Mouse (Mus musculus) CH12.LX (cell line): ENCODE measurements around the gene Vhl. TPM values are rescaled to one million over a fixed set of nuclear protein-coding genes. Genes with fewer than 3 reads are reported as not detected.

Experiments used
- DNase-seq: peaks from one replicate; pipeline ENCODE4 v3.0.0-alpha.2; 2013; ENCODE audit errors: extremely low read depth
- H3K27ac ChIP-seq: 2 replicates; pipeline ENCODE4 v1.5.1; 2012; ENCODE audit warnings: low read depth, mild to moderate bottlenecking, control low read depth, moderate library complexity; ENCODE audit not compliant: insufficient read depth
- H3K27me3 ChIP-seq: replicated peaks from 2 replicates; pipeline ENCODE3; 2012; ENCODE audit warnings: inconsistent platforms
- H3K36me3 ChIP-seq, 2 experiments: replicated peaks in 1 of 2; 2 replicates each; pipeline versions ENCODE3 to v1.6.1; 2012; ENCODE audit warnings: inconsistent platforms in 1 of 2, low read length in 1 of 2, mild to moderate bottlenecking in 1 of 2, mixed read lengths in 1 of 2, moderate library complexity in 1 of 2; ENCODE audit not compliant: control insufficient read depth in 1 of 2, insufficient read depth in 1 of 2
- H3K4me1 ChIP-seq, 2 experiments: 2 replicates each; pipeline ENCODE4 v1.6.1; 2012; ENCODE audit warnings: inconsistent platforms in 1 of 2, moderate library complexity in 1 of 2; ENCODE audit not compliant: insufficient read depth in 2 of 2, control insufficient read depth in 1 of 2
- H3K4me2 ChIP-seq: 2 replicates; pipeline ENCODE4 v1.6.1; 2012; ENCODE audit warnings: low read depth, mild to moderate bottlenecking, control low read depth; ENCODE audit not compliant: poor library complexity, insufficient read depth, severe bottlenecking
- H3K4me3 ChIP-seq, 3 experiments: fragments of 150-350 bp in 1 of 3; sonication (generic) in 1 of 3; replicated peaks in 1 of 3; 2 replicates each; pipeline versions ENCODE3 to v1.5.1; 2011 to 2012; ENCODE audit warnings: low read depth in 2 of 3, low read length in 2 of 3, mild to moderate bottlenecking in 2 of 3, moderate library complexity in 2 of 3, control low read depth in 1 of 3, improper control_type of control experiment in 1 of 3, inconsistent platforms in 1 of 3, mixed read lengths in 1 of 3; ENCODE audit not compliant: poor library complexity in 1 of 3
- H3K79me2 ChIP-seq: replicated peaks from 2 replicates; pipeline ENCODE4 v1.6.1; 2012; ENCODE audit warnings: mild to moderate bottlenecking, moderate library complexity; ENCODE audit not compliant: control insufficient read depth, poor library complexity, insufficient read depth, severe bottlenecking; ENCODE audit errors: extremely low read depth
- H3K9ac ChIP-seq: 2 replicates; pipeline ENCODE4 v1.6.1; 2012; ENCODE audit warnings: low read depth, mild to moderate bottlenecking, control low read depth, moderate library complexity; ENCODE audit not compliant: insufficient read depth
- H3K9me3 ChIP-seq: replicated peaks from 2 replicates; pipeline ENCODE3; 2012; ENCODE audit warnings: low read length, inconsistent platforms, mixed read lengths
- BHLHE40 ChIP-seq: IDR thresholded peaks from 2 replicates; pipeline ENCODE4 v1.6.1; 2011; ENCODE audit warnings: mild to moderate bottlenecking, low read depth, low read length, improper control_type of control experiment
- CHD2 ChIP-seq: IDR thresholded peaks from 2 replicates; pipeline ENCODE4 v1.6.1; 2011; ENCODE audit warnings: low read length, improper control_type of control experiment
- CTCF ChIP-seq, 2 experiments: IDR thresholded peaks in 1 of 2; conservative IDR thresholded peaks in 1 of 2; 2 replicates each; pipeline ENCODE4 v1.5.1; 2011 to 2012; ENCODE audit warnings: low read depth in 2 of 2, low read length in 2 of 2, improper control_type of control experiment in 1 of 2, inconsistent platforms in 1 of 2, mild to moderate bottlenecking in 1 of 2, moderate library complexity in 1 of 2
- ELF1 ChIP-seq: IDR thresholded peaks from 2 replicates; pipeline ENCODE4 v1.6.1; 2014; ENCODE audit warnings: low read depth, mild to moderate bottlenecking, inconsistent platforms, low read length, improper control_type of control experiment
- EP300 ChIP-seq: IDR thresholded peaks from 2 replicates; pipeline ENCODE4 v1.6.1; 2011; ENCODE audit warnings: low read length, improper control_type of control experiment
- GABPA ChIP-seq: IDR thresholded peaks from 2 replicates; pipeline ENCODE4 v1.6.1; 2012; ENCODE audit warnings: low read depth, low read length, improper control_type of control experiment, inconsistent platforms; ENCODE audit not compliant: insufficient replicate concordance
- IRF4 ChIP-seq: IDR thresholded peaks from 2 replicates; pipeline ENCODE4 v1.6.1; 2014; ENCODE audit warnings: low read depth, mild to moderate bottlenecking, inconsistent platforms, low read length, improper control_type of control experiment
- JUN ChIP-seq: IDR thresholded peaks from 2 replicates; pipeline ENCODE4 v1.6.1; 2011; ENCODE audit warnings: low read depth, mild to moderate bottlenecking, low read length, improper control_type of control experiment, moderate library complexity; ENCODE audit not compliant: insufficient read depth
- JUND ChIP-seq: conservative IDR thresholded peaks from 2 replicates; pipeline ENCODE4 v1.6.1; 2011; ENCODE audit warnings: low read depth, low read length, improper control_type of control experiment
- KAT2A ChIP-seq: IDR thresholded peaks from 2 replicates; pipeline ENCODE4 v1.6.1; 2012; ENCODE audit warnings: low read length, improper control_type of control experiment, inconsistent platforms; ENCODE audit not compliant: insufficient replicate concordance
- MAX ChIP-seq: IDR thresholded peaks from 2 replicates; pipeline ENCODE4 v1.6.1; 2011; ENCODE audit warnings: low read length, improper control_type of control experiment
- MAZ ChIP-seq: IDR thresholded peaks from 2 replicates; pipeline ENCODE4 v1.6.1; 2012; ENCODE audit warnings: low read depth, mild to moderate bottlenecking, inconsistent platforms, low read length, improper control_type of control experiment, moderate library complexity
- MEF2A ChIP-seq: IDR thresholded peaks from 2 replicates; pipeline ENCODE4 v1.6.1; 2014; ENCODE audit warnings: low read depth, mild to moderate bottlenecking, inconsistent platforms, low read length, improper control_type of control experiment, borderline replicate concordance
- NELFE ChIP-seq: IDR thresholded peaks from 2 replicates; pipeline ENCODE4 v1.6.1; 2011; ENCODE audit warnings: low read depth, low read length, improper control_type of control experiment
- POLR2A ChIP-seq: IDR thresholded peaks from 2 replicates; pipeline ENCODE4 v1.6.1; 2011; ENCODE audit warnings: low read depth, mild to moderate bottlenecking, improper control_type of control experiment, low read length
- POLR2AphosphoS2 ChIP-seq: IDR thresholded peaks from 2 replicates; pipeline ENCODE4 v1.6.1; 2011; ENCODE audit warnings: low read depth, low read length, improper control_type of control experiment
- SIN3A ChIP-seq: IDR thresholded peaks from 2 replicates; pipeline ENCODE4 v1.6.1; 2012; ENCODE audit warnings: low read length, improper control_type of control experiment, inconsistent platforms
- SMC3 ChIP-seq: IDR thresholded peaks from 2 replicates; pipeline ENCODE4 v1.6.1; 2011; ENCODE audit warnings: low read depth, low read length, improper control_type of control experiment
- TCF12 ChIP-seq: IDR thresholded peaks from 2 replicates; pipeline ENCODE4 v1.6.1; 2014; ENCODE audit warnings: low read depth, mild to moderate bottlenecking, inconsistent platforms, low read length, improper control_type of control experiment
- UBTF ChIP-seq: IDR thresholded peaks from 2 replicates; pipeline ENCODE4 v1.6.1; 2012; ENCODE audit warnings: low read depth, mild to moderate bottlenecking, inconsistent platforms, low read length, improper control_type of control experiment, moderate library complexity
- USF1 ChIP-seq: IDR thresholded peaks from 2 replicates; pipeline ENCODE4 v1.6.1; 2014; ENCODE audit warnings: low read depth, mild to moderate bottlenecking, inconsistent platforms, low read length, improper control_type of control experiment
- ZKSCAN1 ChIP-seq: IDR thresholded peaks from 2 replicates; pipeline ENCODE4 v1.6.1; 2012; ENCODE audit warnings: low read depth, inconsistent platforms, low read length, improper control_type of control experiment, borderline replicate concordance
- dilution Hi-C: fragments of 300-500 bp; cut with MboI; formaldehyde crosslinking; loops from 2 replicates; pipeline ENCODE4 v1.14.3; 2020; ENCODE audit warnings: low sequenced_read_pairs; ENCODE audit not compliant: extremely low pct_unique_long_range_greater_than_20kb, extremely low pct_ligation_motif_present
- in situ Hi-C: fragments of 300-500 bp; cut with MboI; formaldehyde crosslinking; loops from 3 replicates; pipeline ENCODE4 v1.14.3; 2019; ENCODE audit warnings: low sequenced_read_pairs, low pct_ligation_motif_present, low pct_unique_long_range_greater_than_20kb, mixed read lengths
- polyA plus RNA-seq: library from polyadenylated mRNA; unstranded; fragments of >175 nt; gene quantifications from 2 replicates; pipeline ENCODE4 v1.2.1, GENCODE M21; 2012; ENCODE audit warnings: low read depth; ENCODE audit not compliant: insufficient read length
- total RNA-seq, 2 experiments: library from RNA; depleted of rRNA; stranded (reverse); fragments of 300-350 nt in 1 of 2; fragments of >200 nt in 1 of 2; gene quantifications; 2 replicates each; pipeline ENCODE4 v1.2.3; 2012 to 2014

Vhl gene
- total and polyA plus RNA-seq, 3 experiments, result 14.2 to 36.6 (median 23.1) TPM

- no peak overlapping the region for H3K4me3 ChIP-seq
- in situ Hi-C loops (loop anchor here (5.0 kb wide), 1 partner anchor 40 kb away; the partner anchor contains the start of gene Irak2), dilution Hi-C loops (no loop called here)
- no peak overlapping the region; the same call in 1 of the 2 replicates for H3K4me2 ChIP-seq
- peaks cover 8% of the 10 kb centered on the region; the same call in 1 of the 2 replicates for H3K79me2 ChIP-seq
- peak; percentile 65 for DNase-seq
- peak overlapping the region; percentile 53 for H3K27ac ChIP-seq
- H3K4me1 ChIP-seq, result peaks cover 19 to 83% of the 10 kb centered on the region in 2 experiments
- no peaks in the 10 kb centered on the region for H3K9me3 ChIP-seq
- TF ChIP-seq IRF4 (0 out of 2 replicates have a peak, but pooled peaks have one; percentile 39), CTCF (conservative IDR thresholded peaks at IDR 0.05 in 1 of 2, IDR thresholded peaks at IDR 0.05 in 1 of 2; ENCODE audit: low read depth in 2 of 2, low read length in 2 of 2) (no peak), SIN3A (0 out of 2 replicates have a peak, but pooled peaks have one; percentile 56), EP300 (peak; percentile 60), BHLHE40 (peak; percentile 57; the same call in 1 of the 2 replicates), POLR2AphosphoS2 (peak; percentile 43; the same call in 1 of the 2 replicates), POLR2A (no peak)
- no peak overlapping the region for H3K9ac ChIP-seq
- no peaks in the 10 kb centered on the region for H3K27me3 ChIP-seq
- H3K36me3 ChIP-seq, result peaks cover 79 to 93% of the 10 kb centered on the region in 2 experiments
Measured at GRCm38 (mm10) chr6:113677070-113677734, 53.4 kb downstream of the Vhl start.

- in situ Hi-C loops (loop anchor here (5.0 kb wide), 1 partner anchor 41 kb away; the partner anchor contains the start of gene Irak2), dilution Hi-C loops (no loop called here)
- peaks cover 19 to 72% of the 10 kb centered on the region in 2 experiments for H3K4me1 ChIP-seq
- H3K4me2 ChIP-seq, result no peak overlapping the region
- TF ChIP-seq IRF4, result no peak
- no peak for TF ChIP-seq USF1
- no peak for TF ChIP-seq MAZ
- no peak for TF ChIP-seq TCF12
- TF ChIP-seq EP300, result no peak
- no peak for TF ChIP-seq POLR2A
- no peak for TF ChIP-seq SIN3A
- no peak for TF ChIP-seq GABPA
- TF ChIP-seq JUN, result no peak
- no peak for TF ChIP-seq CHD2
- TF ChIP-seq ZKSCAN1, result no peak
- no peak for TF ChIP-seq KAT2A
- TF ChIP-seq SMC3, result no peak
- TF ChIP-seq ELF1, result no peak
- TF ChIP-seq JUND, result no peak
- no peak for TF ChIP-seq BHLHE40
- TF ChIP-seq MEF2A, result no peak
- no peak for TF ChIP-seq UBTF
- TF ChIP-seq MAX, result no peak
- TF ChIP-seq NELFE, result no peak
- H3K4me3 ChIP-seq, result no peak overlapping the region
- no peaks in the 10 kb centered on the region for H3K9me3 ChIP-seq
- no peaks in the 10 kb centered on the region for H3K27me3 ChIP-seq
- H3K36me3 ChIP-seq, result peaks cover 76 to 92% of the 10 kb centered on the region in 2 experiments
- H3K27ac ChIP-seq, result no peak overlapping the region
- H3K79me2 ChIP-seq, result peaks cover 3% of the 10 kb centered on the region; the same call in 1 of the 2 replicates
- H3K9ac ChIP-seq, result no peak overlapping the region
- DNase-seq, result no peak
Measured at GRCm38 (mm10) chr6:113678246-113679012, 54.7 kb downstream of the Vhl start.
